Mouse (Mus musculus): ENCODE results near the gene Cyp2f2.

DNA sequence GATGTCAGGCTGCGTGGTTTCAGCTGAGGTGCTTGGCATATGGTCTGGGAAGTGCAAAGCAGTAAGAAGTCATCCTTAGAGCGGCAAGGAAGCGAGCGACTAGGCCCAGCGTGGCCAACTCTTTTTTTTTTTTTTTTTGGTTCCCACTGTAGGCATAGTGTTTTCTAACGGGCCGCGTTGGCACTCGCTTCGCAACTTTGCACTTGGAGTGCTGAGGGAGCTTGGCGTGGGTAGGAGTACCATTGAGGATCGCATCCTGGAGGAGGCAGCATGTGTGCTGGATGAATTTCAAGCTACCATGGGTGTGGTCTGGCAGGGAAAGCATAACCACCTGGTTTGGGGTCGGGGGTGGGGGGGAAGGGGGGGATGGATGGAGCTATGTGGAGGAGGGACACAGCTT, 36.3 kb downstream of the Cyp2f2 start:
- TF ChIP-seq CTCF (IDR thresholded peaks at IDR 0.05; ENCODE audit: borderline replicate concordance, insufficient read depth, low read depth, low read length) (no peak), POLR2A (IDR thresholded peaks at IDR 0.05; ENCODE audit: borderline replicate concordance, insufficient read depth, low read length) (no peak)
